Mouse (Mus musculus): Measurements from ENCODE around the gene Hsd17b13. TPM values are rescaled to one million over a fixed set of nuclear protein-coding genes. Genes with fewer than 3 reads are reported as not detected.

Hsd17b13 gene
- polyA plus RNA-seq, 1 experiment: not detected

DNA sequence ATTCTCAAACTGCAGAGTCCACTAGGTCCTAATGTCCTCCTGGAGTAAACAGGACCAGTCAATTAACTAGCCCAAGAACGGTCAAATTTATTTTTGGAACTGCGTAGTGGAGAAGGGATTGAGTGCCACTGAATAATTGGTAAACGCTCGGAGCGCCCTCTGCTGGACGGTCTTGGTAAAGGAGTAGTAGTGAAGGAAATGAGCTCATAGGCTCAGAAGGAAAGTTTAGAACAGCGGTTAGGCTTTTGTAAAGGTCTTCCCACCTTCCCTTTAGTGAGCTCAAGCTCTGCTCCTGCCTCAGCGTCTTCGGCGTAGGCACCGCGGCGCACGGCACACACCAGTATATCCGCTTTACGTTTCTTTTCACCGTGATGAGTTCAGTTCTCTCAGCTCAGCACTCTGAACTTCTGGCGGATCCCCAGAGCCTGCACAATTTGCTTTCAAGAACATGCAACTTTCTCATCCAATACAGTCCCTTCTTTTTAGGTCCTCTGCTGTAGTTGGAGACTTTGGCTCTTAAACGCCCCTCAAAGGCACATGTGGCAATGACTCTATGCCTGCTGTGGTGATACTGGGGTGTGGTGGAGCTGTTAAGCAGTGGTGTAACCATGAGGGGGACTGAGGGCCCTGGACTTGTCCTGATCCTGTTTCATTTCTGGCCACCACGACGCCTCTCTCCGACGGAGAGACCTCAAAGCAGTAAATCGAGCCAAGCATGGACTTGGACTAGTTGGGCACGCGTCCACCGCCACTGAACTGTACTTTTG, 49.6 kb downstream of the Hsd17b13 start:
- Histone ChIP-seq H3K4me3 (ENCODE audit: insufficient read depth, low read length) (peak overlapping the region; percentile 38), H3K4me1 (ENCODE audit: control insufficient read depth, insufficient read depth, low read length) (peaks cover 3% of the 10 kb centered on the region; the same call in 1 of the 2 replicates), H3K27ac (ENCODE audit: insufficient read depth, low read depth, low read length) (no peak overlapping the region)
- TF ChIP-seq POLR2A (IDR thresholded peaks at IDR 0.05; ENCODE audit: borderline replicate concordance, low read depth, low read length) (no peak), CTCF (IDR thresholded peaks at IDR 0.05; ENCODE audit: low read depth, low read length) (no peak)

DNA sequence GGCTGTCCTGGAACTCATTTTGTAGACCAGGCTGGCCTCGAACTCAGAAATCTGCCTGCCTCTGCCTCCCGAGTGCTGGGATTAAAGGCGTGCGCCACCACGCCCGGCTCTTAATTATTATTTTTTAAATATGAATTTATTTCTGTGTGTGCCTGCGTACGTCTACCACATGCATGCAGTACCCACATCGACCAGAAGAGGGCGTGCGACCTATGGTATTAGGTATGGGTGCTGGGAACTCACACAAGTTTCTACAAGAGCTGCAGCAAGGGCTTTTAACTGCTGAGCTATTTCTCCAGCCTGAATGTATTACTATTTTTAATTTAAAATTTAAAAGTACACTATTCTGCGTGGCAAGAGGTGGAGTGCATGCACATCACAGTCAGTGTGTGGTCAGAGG, 50.8 kb downstream of the Hsd17b13 start:
- no peak overlapping the region for H3K27ac ChIP-seq (ENCODE audit: insufficient read depth, low read depth, low read length)
- H3K4me1 ChIP-seq (ENCODE audit: control insufficient read depth, insufficient read depth, low read length): peaks cover 9% of the 10 kb centered on the region
- no peak overlapping the region for H3K4me3 ChIP-seq (ENCODE audit: insufficient read depth, low read length)
- no peak for TF ChIP-seq POLR2A (IDR thresholded peaks at IDR 0.05; ENCODE audit: borderline replicate concordance, low read depth, low read length)
- TF ChIP-seq CTCF (IDR thresholded peaks at IDR 0.05; ENCODE audit: low read depth, low read length): peak; percentile 72

DNA sequence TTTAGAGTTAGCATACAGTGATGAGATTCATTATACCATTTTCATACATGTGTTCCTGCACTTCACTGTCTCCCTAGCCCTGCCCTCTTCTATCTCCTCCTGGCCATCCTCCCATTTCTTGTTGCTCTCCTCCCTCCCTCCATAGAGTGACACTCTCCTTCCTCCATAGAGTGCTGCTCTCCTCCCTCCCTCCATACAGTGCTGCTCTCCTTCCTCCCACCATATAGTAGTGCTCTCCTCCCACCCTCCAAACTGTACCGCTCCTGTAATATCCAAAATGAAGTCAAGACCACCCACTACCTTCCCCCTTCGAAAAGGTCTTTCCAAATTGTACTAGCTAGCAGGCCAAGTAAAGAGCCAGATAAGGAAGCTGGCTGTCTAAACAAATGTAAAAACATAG, 53.5 kb downstream of the Hsd17b13 start:
- H3K4me3 ChIP-seq (ENCODE audit: insufficient read depth, low read length): no peak overlapping the region
- H3K4me1 ChIP-seq (ENCODE audit: control insufficient read depth, insufficient read depth, low read length): peaks cover 9% of the 10 kb centered on the region
- TF ChIP-seq POLR2A (IDR thresholded peaks at IDR 0.05; ENCODE audit: borderline replicate concordance, low read depth, low read length) (no peak), CTCF (IDR thresholded peaks at IDR 0.05; ENCODE audit: low read depth, low read length) (no peak)
- H3K27ac ChIP-seq (ENCODE audit: insufficient read depth, low read depth, low read length): no peak overlapping the region

DNA sequence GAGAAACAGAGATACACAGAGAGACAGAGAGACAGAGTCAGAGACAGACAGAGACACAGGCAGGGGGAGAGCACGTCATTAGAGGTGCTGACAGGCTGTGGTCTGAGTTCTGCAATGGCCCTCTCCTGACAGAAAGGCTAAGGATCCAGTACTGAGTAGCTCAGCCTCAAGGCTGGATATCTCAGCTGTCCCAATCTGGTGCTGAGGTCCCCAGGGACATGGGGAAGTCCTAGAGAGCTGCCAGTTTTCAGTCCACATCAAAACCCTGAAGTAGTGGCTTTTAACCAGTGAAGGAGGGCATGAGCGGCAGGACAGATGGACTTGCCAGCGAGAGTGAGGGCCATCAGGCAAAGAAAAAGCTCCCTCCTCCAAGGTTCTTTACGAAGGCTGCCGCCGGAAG, 54.1 kb downstream of the Hsd17b13 start:
- H3K4me3 ChIP-seq (ENCODE audit: insufficient read depth, low read length): no peak overlapping the region

DNA sequence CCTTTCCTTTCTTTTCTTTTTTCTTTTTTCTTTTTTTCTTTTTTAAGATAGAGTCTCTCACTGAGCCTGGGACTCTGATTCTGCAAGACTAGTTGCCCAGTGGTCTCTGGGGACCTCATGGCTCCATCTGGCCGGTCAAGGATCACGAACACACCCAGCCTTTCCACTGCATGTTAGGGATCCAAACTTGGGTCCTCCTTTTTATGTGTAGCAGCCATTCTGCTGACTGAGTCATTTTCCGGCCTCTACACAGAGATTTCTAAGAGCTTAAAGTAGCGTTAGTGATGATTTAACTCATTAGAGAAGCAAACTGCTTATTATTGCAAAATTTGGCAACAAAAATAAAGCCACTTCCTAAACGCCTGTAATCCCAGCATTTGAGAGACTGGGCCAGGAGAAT, 54.8 kb downstream of the Hsd17b13 start:
- Histone ChIP-seq H3K4me3 (ENCODE audit: insufficient read depth, low read length) (no peak overlapping the region), H3K27ac (ENCODE audit: insufficient read depth, low read depth, low read length) (no peak overlapping the region), H3K4me1 (ENCODE audit: control insufficient read depth, insufficient read depth, low read length) (peaks cover 9% of the 10 kb centered on the region)
- TF ChIP-seq CTCF (IDR thresholded peaks at IDR 0.05; ENCODE audit: low read depth, low read length): no peak
- no peak for TF ChIP-seq POLR2A (IDR thresholded peaks at IDR 0.05; ENCODE audit: borderline replicate concordance, low read depth, low read length)

More for the DNA sequence above, 54.1 kb downstream of the Hsd17b13 start:
- Histone ChIP-seq H3K4me1 (ENCODE audit: control insufficient read depth, insufficient read depth, low read length) (peaks cover 9% of the 10 kb centered on the region), H3K27ac (ENCODE audit: insufficient read depth, low read depth, low read length) (no peak overlapping the region)
- TF ChIP-seq POLR2A (IDR thresholded peaks at IDR 0.05; ENCODE audit: borderline replicate concordance, low read depth, low read length) (no peak), CTCF (IDR thresholded peaks at IDR 0.05; ENCODE audit: low read depth, low read length) (no peak)

DNA sequence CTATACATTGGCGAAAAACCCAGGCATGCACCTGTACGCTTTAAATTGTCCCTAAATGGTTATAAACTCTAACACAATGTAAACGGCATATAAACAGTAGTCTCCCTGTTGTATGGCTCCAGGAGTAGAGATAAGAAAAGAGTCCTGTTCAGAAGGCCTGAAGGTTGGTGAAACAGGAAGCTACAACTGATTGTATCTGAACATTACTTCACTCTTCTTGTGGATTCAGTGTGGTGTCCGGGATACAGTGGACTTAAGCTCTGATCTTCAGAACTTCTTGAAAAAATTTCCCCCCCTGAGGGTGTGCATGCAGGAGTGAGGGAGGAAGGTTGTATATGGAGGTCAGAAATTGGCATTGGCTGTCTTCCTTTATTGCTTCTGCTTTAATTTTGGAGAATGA, 57.7 kb downstream of the Hsd17b13 start:
- no peak overlapping the region for H3K27ac ChIP-seq (ENCODE audit: insufficient read depth, low read depth, low read length)
- TF ChIP-seq CTCF (IDR thresholded peaks at IDR 0.05; ENCODE audit: low read depth, low read length) (no peak), POLR2A (IDR thresholded peaks at IDR 0.05; ENCODE audit: borderline replicate concordance, low read depth, low read length) (no peak)
- H3K4me3 ChIP-seq (ENCODE audit: insufficient read depth, low read length): no peak overlapping the region
- H3K4me1 ChIP-seq (ENCODE audit: control insufficient read depth, insufficient read depth, low read length): peaks cover 11% of the 10 kb centered on the region

DNA sequence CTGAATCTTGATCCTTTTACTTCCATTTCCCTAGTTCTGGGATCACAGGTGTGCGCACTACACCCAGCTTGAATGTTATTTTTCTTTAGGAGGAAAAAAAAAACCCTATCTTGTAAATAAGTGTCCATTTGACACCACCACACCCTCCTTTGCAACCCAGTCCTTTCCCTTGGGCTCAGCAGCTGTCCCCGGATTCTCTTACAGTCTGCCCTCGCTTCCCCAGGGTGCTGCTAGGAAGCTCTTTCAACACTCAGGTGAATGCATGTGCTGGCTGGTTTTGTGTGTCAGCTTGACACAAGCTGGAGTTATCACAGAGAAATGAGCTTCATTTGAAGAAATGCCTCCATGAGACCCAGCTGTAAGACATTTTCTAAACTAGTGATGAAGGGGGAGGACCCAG, 59.0 kb downstream of the Hsd17b13 start:
- no peak for TF ChIP-seq POLR2A (IDR thresholded peaks at IDR 0.05; ENCODE audit: borderline replicate concordance, low read depth, low read length)
- TF ChIP-seq CTCF (IDR thresholded peaks at IDR 0.05; ENCODE audit: low read depth, low read length): no peak
- Histone ChIP-seq H3K4me3 (ENCODE audit: insufficient read depth, low read length) (no peak overlapping the region), H3K4me1 (ENCODE audit: control insufficient read depth, insufficient read depth, low read length) (peaks cover 15% of the 10 kb centered on the region), H3K27ac (ENCODE audit: insufficient read depth, low read depth, low read length) (no peak overlapping the region)

DNA sequence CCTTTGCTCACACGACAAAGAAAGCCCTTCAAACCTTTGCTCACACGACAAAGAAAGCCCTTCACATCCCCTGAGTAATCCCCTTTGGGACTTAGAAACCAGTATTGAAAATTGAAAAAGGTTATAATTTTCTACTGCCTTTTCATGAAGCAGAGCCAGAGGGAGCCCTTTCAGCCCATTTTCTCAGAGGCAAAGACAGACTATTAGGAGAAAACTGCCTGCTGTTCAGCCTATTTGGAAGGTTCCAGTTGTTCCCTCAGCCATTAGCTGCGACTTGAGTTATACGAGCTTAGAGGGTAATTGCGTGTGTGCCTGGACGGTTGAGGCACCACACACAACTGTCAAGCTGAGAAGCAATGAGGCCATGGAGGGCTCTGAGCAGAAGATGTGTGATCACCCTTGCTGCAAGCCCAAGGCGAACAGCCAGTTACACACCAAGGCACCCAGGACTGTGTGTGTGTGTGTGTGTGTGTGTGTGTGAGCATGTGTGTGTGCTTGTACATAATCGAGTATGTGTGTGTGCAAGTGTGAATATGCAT, 59.8 kb downstream of the Hsd17b13 start:
- Histone ChIP-seq H3K4me1 (ENCODE audit: control insufficient read depth, insufficient read depth, low read length) (peaks cover 12% of the 10 kb centered on the region), H3K27ac (ENCODE audit: insufficient read depth, low read depth, low read length) (no peak overlapping the region), H3K4me3 (ENCODE audit: insufficient read depth, low read length) (no peak overlapping the region)
- TF ChIP-seq CTCF (IDR thresholded peaks at IDR 0.05; ENCODE audit: low read depth, low read length) (no peak), POLR2A (IDR thresholded peaks at IDR 0.05; ENCODE audit: borderline replicate concordance, low read depth, low read length) (no peak)

DNA sequence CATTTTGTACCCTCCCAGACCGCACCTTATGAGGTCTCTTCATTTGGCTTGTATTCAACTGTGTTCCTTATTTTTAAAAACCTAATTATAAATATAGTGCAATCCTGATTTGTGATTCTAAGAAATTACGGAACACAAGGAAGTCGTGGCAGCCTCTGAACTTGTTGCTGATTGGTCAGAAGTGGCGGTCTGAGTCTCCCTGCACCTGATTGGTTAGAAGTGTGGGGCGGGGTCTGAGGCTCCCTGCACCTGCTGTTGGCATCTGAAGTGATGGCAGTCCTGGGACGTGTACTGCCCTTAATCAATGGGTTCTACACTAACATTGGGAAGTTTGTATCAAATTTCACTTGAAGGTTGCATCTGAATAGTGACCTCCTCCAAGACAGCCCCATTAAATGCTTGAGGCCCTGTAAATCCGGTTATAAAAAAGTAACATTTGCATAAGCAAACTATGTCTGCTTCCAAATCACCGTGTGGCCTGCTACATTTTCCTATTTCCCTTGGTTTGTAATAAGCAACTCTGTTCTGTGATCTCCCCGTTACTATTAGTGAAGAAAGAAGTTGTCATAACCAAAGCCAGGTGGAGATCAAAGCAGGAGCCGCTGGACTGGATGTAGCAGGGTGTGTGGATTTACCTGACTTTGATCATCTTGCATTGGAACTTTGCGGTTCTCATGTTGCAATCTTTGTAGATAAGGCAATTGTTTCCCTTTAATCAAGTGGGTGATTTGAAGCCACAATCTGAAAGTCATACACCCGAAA, 60.4 kb downstream of the Hsd17b13 start:
- H3K4me3 ChIP-seq (ENCODE audit: insufficient read depth, low read length): no peak overlapping the region
- H3K27ac ChIP-seq (ENCODE audit: insufficient read depth, low read depth, low read length): no peak overlapping the region
- TF ChIP-seq POLR2A (IDR thresholded peaks at IDR 0.05; ENCODE audit: borderline replicate concordance, low read depth, low read length) (no peak), CTCF (IDR thresholded peaks at IDR 0.05; ENCODE audit: low read depth, low read length) (no peak)

More for the DNA sequence above, 60.4 kb downstream of the Hsd17b13 start:
- peaks cover 7% of the 10 kb centered on the region for H3K4me1 ChIP-seq (ENCODE audit: control insufficient read depth, insufficient read depth, low read length)
